Mouse (Mus musculus): Measurements from ENCODE around the gene Fstl1. TPM values are rescaled to one million over a fixed set of nuclear protein-coding genes. Genes with fewer than 3 reads are reported as not detected.

The Fstl1 gene
- total RNA-seq, 1 experiment = 87.6 TPM

- peaks cover 21% of the 10 kb centered on the region for H3K36me3 ChIP-seq (ENCODE audit: control insufficient read depth, insufficient read depth, low read length, poor library complexity, severe bottlenecking)
- no peak overlapping the region for H3K9ac ChIP-seq (ENCODE audit: insufficient read depth, low read depth, low read length, poor library complexity, severe bottlenecking)
- H3K9me3 ChIP-seq (ENCODE audit: control insufficient read depth, insufficient read depth, low read depth, low read length) = no peaks in the 10 kb centered on the region
- H3K4me3 ChIP-seq (ENCODE audit: insufficient read depth in 1 of 2, low read depth in 1 of 2, low read length in 2 of 2, poor library complexity in 1 of 2, severe bottlenecking in 1 of 2) = no peak overlapping the region
- no peak for DNase-seq (ENCODE audit: low read depth, low spot score)
- H3K27ac ChIP-seq (ENCODE audit: insufficient read depth, low read depth, low read length, poor library complexity, severe bottlenecking) = no peak overlapping the region
- TF ChIP-seq CHD2 (IDR thresholded peaks at IDR 0.05; ENCODE audit: low read depth, low read length) = no peak
- TF ChIP-seq ZNF384 (IDR thresholded peaks at IDR 0.05; ENCODE audit: low read depth, low read length) = no peak
- no peak for TF ChIP-seq MAFK (IDR thresholded peaks at IDR 0.05; ENCODE audit: insufficient read depth, low read depth, low read length)
- TF ChIP-seq HCFC1 (IDR thresholded peaks at IDR 0.05; ENCODE audit: borderline replicate concordance, insufficient read depth, low read length) = no peak
- TF ChIP-seq ZC3H11A (IDR thresholded peaks at IDR 0.05; ENCODE audit: borderline replicate concordance, low read depth, low read length) = no peak
- H3K4me1 ChIP-seq (ENCODE audit: control insufficient read depth in 2 of 2, insufficient read depth in 2 of 2, low read length in 2 of 2, poor library complexity in 1 of 2) = no peaks in the 10 kb centered on the region
- in situ Hi-C loops (cut with MboI; ENCODE audit: low sequenced_read_pairs in 2 of 2, unreplicated experiment in 2 of 2) = no loop called here
These were observed 103.2 kb downstream of the Fstl1 start for GRCm38 (mm10) chr16:37879750-37880419.

DNA sequence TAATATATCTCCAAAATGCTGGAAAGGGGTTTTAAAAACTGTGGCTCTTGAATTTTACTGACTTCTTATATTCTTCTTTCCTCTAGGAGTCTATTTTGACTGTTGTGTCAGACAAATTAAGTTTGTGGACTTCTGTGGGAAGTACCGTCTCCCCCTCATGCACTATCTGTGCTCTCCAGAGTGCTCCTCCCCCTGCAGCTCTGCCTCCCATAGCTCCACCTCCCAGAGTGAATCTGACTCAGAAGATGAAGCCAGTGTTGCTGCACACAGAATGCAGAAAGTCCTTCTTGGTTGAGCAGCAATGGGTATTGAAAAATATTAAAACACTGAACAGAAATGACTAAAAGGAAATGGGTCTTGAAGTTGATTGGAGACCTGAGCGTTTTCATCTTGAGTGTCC is 104.5 kb downstream of the Fstl1 start:
- no peaks in the 10 kb centered on the region for H3K9me3 ChIP-seq (ENCODE audit: control insufficient read depth, insufficient read depth, low read depth, low read length)
- TF ChIP-seq MAFK (IDR thresholded peaks at IDR 0.05; ENCODE audit: insufficient read depth, low read depth, low read length) (no peak), ZC3H11A (IDR thresholded peaks at IDR 0.05; ENCODE audit: borderline replicate concordance, low read depth, low read length) (no peak), CHD2 (IDR thresholded peaks at IDR 0.05; ENCODE audit: low read depth, low read length) (no peak), ZNF384 (IDR thresholded peaks at IDR 0.05; ENCODE audit: low read depth, low read length) (no peak), HCFC1 (IDR thresholded peaks at IDR 0.05; ENCODE audit: borderline replicate concordance, insufficient read depth, low read length) (no peak)
- H3K4me3 ChIP-seq (ENCODE audit: insufficient read depth in 1 of 2, low read depth in 1 of 2, low read length in 2 of 2, poor library complexity in 1 of 2, severe bottlenecking in 1 of 2) = no peak overlapping the region
- peaks cover 21% of the 10 kb centered on the region for H3K36me3 ChIP-seq (ENCODE audit: control insufficient read depth, insufficient read depth, low read length, poor library complexity, severe bottlenecking)
- no peak for DNase-seq (ENCODE audit: low read depth, low spot score)
- in situ Hi-C loops (cut with MboI; ENCODE audit: low sequenced_read_pairs in 2 of 2, unreplicated experiment in 2 of 2) = no loop called here
- no peak overlapping the region for H3K9ac ChIP-seq (ENCODE audit: insufficient read depth, low read depth, low read length, poor library complexity, severe bottlenecking)
- no peak overlapping the region for H3K27ac ChIP-seq (ENCODE audit: insufficient read depth, low read depth, low read length, poor library complexity, severe bottlenecking)
- H3K4me1 ChIP-seq (ENCODE audit: control insufficient read depth in 2 of 2, insufficient read depth in 2 of 2, low read length in 2 of 2, poor library complexity in 1 of 2) = no peaks in the 10 kb centered on the region

Other genes starting within 250 kb of the Fstl1 start
- gene Gtf2e1, start 237.1 kb upstream of the Fstl1 start, total RNA-seq (2012; rRNA removed) = 39.4 and 54.1 TPM in 2 replicates
- gene Rabl3, start 237.0 kb upstream of the Fstl1 start, total RNA-seq (2012; rRNA removed) = 5.1 and 8.3 TPM in 2 replicates
- 0.21 and 0.40 TPM in 2 replicates for gene Hgd, start 196.7 kb upstream of the Fstl1 start, total RNA-seq (2012; rRNA removed)
- gene Ndufb4, start 122.4 kb upstream of the Fstl1 start, total RNA-seq (2012; rRNA removed) = 45.0 and 47.3 TPM in 2 replicates
- gene Gm36028, start 84.3 kb downstream of the Fstl1 start, total RNA-seq (2012; rRNA removed) = not detected in 2 replicates
- 23.2 and 29.8 TPM in 2 replicates for gene Lrrc58, start 91.5 kb downstream of the Fstl1 start, total RNA-seq (2012; rRNA removed)
- gene Gpr156, start 139.6 kb downstream of the Fstl1 start, total RNA-seq (2012; rRNA removed) = 0.16 and 0.22 TPM in 2 replicates